Mouse (Mus musculus): ENCODE measurements around the gene Magee1. TPM values are rescaled to one million over a fixed set of nuclear protein-coding genes. Genes with fewer than 3 reads are reported as not detected.
"Not testable (repeated sequence)": the region's sequence is repeated elsewhere in the genome, so short reads cannot be mapped to it uniquely, and the experiment has no call there.

The Magee1 gene
- polyA plus RNA-seq, 1 experiment from 2014 or later, result 29.5 TPM

DNA sequence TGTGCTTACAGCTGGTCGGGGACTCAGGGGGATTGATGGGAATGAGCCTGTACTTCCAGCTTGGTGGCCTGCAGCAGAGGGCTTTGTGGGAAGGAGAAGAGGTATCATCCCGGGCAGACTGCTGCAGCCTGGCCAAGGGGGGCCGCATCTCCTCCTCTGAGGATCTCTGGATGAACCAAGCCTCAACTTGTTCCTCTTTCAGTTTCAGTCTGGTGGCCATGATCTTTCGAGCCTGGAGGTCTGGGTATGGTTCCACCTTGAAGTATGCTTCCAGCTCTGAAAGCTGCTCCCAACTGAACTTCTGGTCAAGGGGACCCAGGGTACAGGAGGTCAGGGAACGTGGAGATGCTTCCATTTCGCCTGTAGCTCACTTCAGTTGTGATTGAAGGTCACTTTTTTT lies 44.8 kb downstream of the Magee1 start:
- H3K4me2 ChIP-seq; H3K36me3 ChIP-seq; ATAC-seq (ENCODE audit: insufficient number of reproducible peaks, insufficient read depth, low FRiP score, low TSS enrichment, low read depth); H3K4me3 ChIP-seq (replicated peaks); H3K9ac ChIP-seq (replicated peaks); H3K27ac ChIP-seq; H3K4me1 ChIP-seq (replicated peaks); H3K9me3 ChIP-seq: not testable (repeated sequence)
- H3K27me3 ChIP-seq, result peaks cover 26% of the 10 kb centered on the region
- WGBS, result 75% methylated on average over 6 of the region's 6 CpGs

GRCm38 (mm10) chrX:105167217-105167616 lies 47.0 kb downstream of the Magee1 start:
- Histone ChIP-seq H3K9me3 (no peaks in the 10 kb centered on the region), H3K27ac (no peak overlapping the region), H3K9ac (replicated peaks) (no peak overlapping the region), H3K36me3 (no peaks in the 10 kb centered on the region), H3K27me3 (peaks cover 22% of the 10 kb centered on the region), H3K4me1 (replicated peaks) (no peaks in the 10 kb centered on the region), H3K4me3 (replicated peaks) (no peak overlapping the region), H3K4me2 (no peak overlapping the region)
- no peak for ATAC-seq (ENCODE audit: insufficient number of reproducible peaks, insufficient read depth, low FRiP score, low TSS enrichment, low read depth)
- WGBS, result 73% methylated on average over 2 of the region's 2 CpGs

Other genes starting within 250 kb of the Magee1 start
- gene Pbdc1, start 40.6 kb upstream of the Magee1 start, polyA plus RNA-seq (2016; fragmentation: Nextera tagmentation; extraction: Ambion mirVana), result 67.8 and 70.7 TPM in 2 replicates

All from limb, embryonic 12.5 days (tissue).